Mouse (Mus musculus) ES-E14 (cell line): Measurements from ENCODE around the gene Zfp568. TPM values are rescaled to one million over a fixed set of nuclear protein-coding genes. Genes with fewer than 3 reads are reported as not detected.
A peak's percentile ranks its signal among the peaks of the same experiment; 100 is the strongest.

Experiments
- DNase-seq: peaks from one replicate; pipeline ENCODE4 v3.0.0-alpha.2; 2013; ENCODE audit warnings: low read depth, low spot score
- H3K27ac ChIP-seq: 2 replicates; pipeline ENCODE4 v1.5.1; 2012; ENCODE audit warnings: low read depth, mild to moderate bottlenecking, low read length, moderate library complexity, mixed read lengths; ENCODE audit not compliant: poor library complexity, insufficient read depth, severe bottlenecking
- H3K36me3 ChIP-seq: 2 replicates; pipeline ENCODE4 v1.6.1; 2012; ENCODE audit warnings: mild to moderate bottlenecking, low read length, moderate library complexity, mixed read lengths; ENCODE audit not compliant: control insufficient read depth, poor library complexity, insufficient read depth, severe bottlenecking
- H3K4me1 ChIP-seq, 2 experiments: fragments of 150-350 bp in 1 of 2; sonication (generic) in 1 of 2; 2 replicates each; pipeline ENCODE4 v1.6.1; 2012; ENCODE audit warnings: low read length in 2 of 2, mild to moderate bottlenecking in 1 of 2, mixed read lengths in 1 of 2; ENCODE audit not compliant: control insufficient read depth in 2 of 2, insufficient read depth in 2 of 2, poor library complexity in 1 of 2
- H3K4me3 ChIP-seq, 2 experiments: fragments of 150-350 bp in 1 of 2; sonication (generic) in 1 of 2; 2 replicates each; pipeline ENCODE4 v1.5.1; 2012; ENCODE audit warnings: low read length in 2 of 2, low read depth in 1 of 2, mild to moderate bottlenecking in 1 of 2, mixed read lengths in 1 of 2; ENCODE audit not compliant: insufficient read depth in 1 of 2, poor library complexity in 1 of 2, severe bottlenecking in 1 of 2
- H3K9ac ChIP-seq: 2 replicates; pipeline ENCODE4 v1.6.1; 2012; ENCODE audit warnings: low read depth, mild to moderate bottlenecking, low read length, mixed read lengths; ENCODE audit not compliant: poor library complexity, insufficient read depth, severe bottlenecking
- H3K9me3 ChIP-seq: fragments of 150-350 bp; sonication (generic); 2 replicates; pipeline ENCODE4 v1.6.1; 2012; ENCODE audit warnings: low read depth, mild to moderate bottlenecking, low read length; ENCODE audit not compliant: control insufficient read depth, insufficient read depth
- CHD2 ChIP-seq: IDR thresholded peaks from 2 replicates; pipeline ENCODE4 v1.6.1; 2014; ENCODE audit warnings: mild to moderate bottlenecking, low read depth, low read length, inconsistent platforms
- HCFC1 ChIP-seq: IDR thresholded peaks from 2 replicates; pipeline ENCODE4 v1.6.1; 2012; ENCODE audit warnings: low read length, inconsistent platforms, borderline replicate concordance; ENCODE audit not compliant: insufficient read depth
- MAFK ChIP-seq: IDR thresholded peaks from 2 replicates; pipeline ENCODE4 v1.6.1; 2014; ENCODE audit warnings: mild to moderate bottlenecking, low read depth, low read length, inconsistent platforms; ENCODE audit not compliant: insufficient read depth
- ZC3H11A ChIP-seq: IDR thresholded peaks from 2 replicates; pipeline ENCODE4 v1.6.1; 2012; ENCODE audit warnings: low read depth, mild to moderate bottlenecking, inconsistent platforms, low read length, borderline replicate concordance
- ZNF384 ChIP-seq: IDR thresholded peaks from 2 replicates; pipeline ENCODE4 v1.6.1; 2012; ENCODE audit warnings: low read depth, low read length, inconsistent platforms
- in situ Hi-C, 2 experiments: fragments of 600-800 bp; cut with MboI; formaldehyde crosslinking; loops; one replicate each; pipeline ENCODE4 v1.15.1; 2025; ENCODE audit warnings: low sequenced_read_pairs in 2 of 2, inconsistent platforms in 1 of 2; ENCODE audit not compliant: unreplicated experiment in 2 of 2
- total RNA-seq: library from RNA; depleted of rRNA; stranded (reverse); fragments of 300-350 nt; gene quantifications from 2 replicates; pipeline ENCODE4 v1.2.3, GENCODE M21; 2012

Gene Zfp568
- total RNA-seq, 1 experiment: 126 TPM

DNA sequence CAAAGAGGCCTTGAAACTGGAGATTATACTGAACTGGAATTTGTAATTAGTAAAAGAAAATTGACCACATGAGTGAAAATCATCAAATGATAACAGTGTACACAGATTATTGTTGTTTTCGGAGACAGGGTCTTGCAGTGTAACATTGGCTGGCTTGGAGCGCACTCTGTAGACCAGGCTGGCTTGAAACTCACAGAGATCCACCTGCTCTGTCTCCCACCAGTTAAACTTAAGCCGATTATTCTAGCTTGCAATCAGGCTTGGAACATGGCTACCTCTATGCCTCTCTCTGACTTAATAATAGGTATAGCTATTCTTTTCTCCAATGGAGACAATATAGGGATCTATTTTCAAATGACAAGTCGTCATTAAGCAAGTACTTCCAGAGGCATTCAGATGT lies 1.4 kb upstream of the Zfp568 start:
- in situ Hi-C loops: no loop called here
- peak; percentile 39; the same call in 1 of the 2 replicates for TF ChIP-seq CHD2
- no peak for TF ChIP-seq ZNF384
- peaks cover 4 to 22% of the 10 kb centered on the region in 2 experiments for H3K4me1 ChIP-seq
- no peaks in the 10 kb centered on the region for H3K9me3 ChIP-seq
- H3K36me3 ChIP-seq: peaks cover 8% of the 10 kb centered on the region
- H3K4me3 ChIP-seq: peak overlapping the region; percentile 31 to 57
- H3K27ac ChIP-seq: peak overlapping the region; percentile 100
- peak overlapping the region; percentile 68 for H3K9ac ChIP-seq
- DNase-seq: no peak

DNA sequence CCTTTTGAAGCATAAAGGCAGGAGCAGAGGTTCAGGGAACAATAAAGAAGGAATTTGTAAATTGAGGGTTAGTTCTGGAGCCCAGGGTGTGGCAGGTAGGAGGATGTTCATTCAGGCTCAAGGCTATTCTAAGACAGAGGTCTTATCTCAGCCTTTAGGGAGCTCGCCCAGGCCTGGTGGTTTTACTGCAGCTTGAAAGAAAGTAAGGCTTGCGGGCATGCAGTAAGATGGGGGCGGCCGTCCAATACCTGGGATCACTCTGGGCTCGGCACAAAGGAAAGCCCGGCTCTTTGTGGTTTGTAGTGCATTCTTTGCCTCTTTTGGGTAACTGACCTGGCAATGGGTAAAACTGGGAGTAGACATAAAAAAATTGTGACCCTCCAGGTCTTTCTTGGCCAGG lies 824 bp upstream of the Zfp568 start:
- peak; percentile 69 for DNase-seq
- Histone ChIP-seq H3K4me1 (peaks cover 7 to 22% of the 10 kb centered on the region in 2 experiments), H3K9me3 (no peaks in the 10 kb centered on the region), H3K9ac (peak overlapping the region; percentile 96), H3K4me3 (peak overlapping the region; percentile 78 to 96), H3K36me3 (peaks cover 13% of the 10 kb centered on the region), H3K27ac (peak overlapping the region; percentile 100)
- in situ Hi-C loops: no loop called here
- TF ChIP-seq MAFK: no peak

DNA sequence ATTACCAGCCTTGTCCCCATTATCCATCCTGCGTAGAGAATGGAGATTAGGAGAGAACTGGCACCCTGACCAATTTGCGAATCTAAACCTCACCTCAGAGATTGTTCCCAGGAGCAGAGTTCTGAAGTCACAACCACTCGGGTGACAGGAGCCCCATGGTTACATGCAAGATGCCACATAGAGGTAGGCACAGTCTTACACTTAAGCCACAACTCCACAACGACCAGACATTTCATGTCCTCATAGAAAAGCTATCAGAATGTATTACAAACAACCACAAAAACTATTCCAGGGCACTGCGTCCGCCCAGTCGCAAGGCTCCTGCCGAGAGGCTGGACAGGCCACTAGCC lies 440 bp upstream of the Zfp568 start:
- H3K4me1 ChIP-seq: peaks cover 9 to 22% of the 10 kb centered on the region in 2 experiments
- peak overlapping the region; percentile 78 to 96 for H3K4me3 ChIP-seq
- no peak for DNase-seq
- H3K36me3 ChIP-seq: peaks cover 16% of the 10 kb centered on the region
- H3K9ac ChIP-seq: peak overlapping the region; percentile 96
- H3K9me3 ChIP-seq: no peaks in the 10 kb centered on the region
- TF ChIP-seq HCFC1 (no peak), ZNF384 (no peak), MAFK (no peak), ZC3H11A (no peak), CHD2 (no peak)
- in situ Hi-C loops: no loop called here
- peak overlapping the region; percentile 100 for H3K27ac ChIP-seq

DNA sequence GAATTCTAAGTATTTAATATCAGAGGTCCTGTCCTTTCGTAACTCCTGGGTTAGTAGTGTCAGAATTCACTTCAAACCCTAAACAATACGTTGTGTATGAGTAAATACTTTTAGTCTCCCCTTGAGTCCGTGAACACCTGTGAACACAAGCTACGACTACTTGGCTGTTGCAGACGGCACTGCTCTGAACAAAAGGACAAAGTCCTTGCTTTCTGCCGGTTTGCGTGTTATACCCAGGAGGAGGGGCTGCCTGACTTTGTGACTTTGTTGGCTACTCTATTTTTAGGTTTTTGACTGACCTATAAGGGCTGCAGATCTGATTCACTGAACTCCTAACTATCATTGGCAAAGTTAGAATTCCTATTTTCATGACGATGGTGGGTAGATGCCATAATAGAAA lies 2.3 kb downstream of the Zfp568 start:
- Histone ChIP-seq H3K9me3 (no peaks in the 10 kb centered on the region), H3K9ac (peak overlapping the region; percentile 12; the same call in 1 of the 2 replicates), H3K27ac (no peak overlapping the region), H3K4me1 (peaks cover 8 to 14% of the 10 kb centered on the region in 2 experiments), H3K36me3 (peaks cover 29% of the 10 kb centered on the region), H3K4me3 (peak overlapping the region; percentile 72 to 96)
- in situ Hi-C loops: no loop called here
- no peak for TF ChIP-seq ZC3H11A
- TF ChIP-seq HCFC1: no peak
- no peak for TF ChIP-seq ZNF384
- no peak for TF ChIP-seq MAFK
- TF ChIP-seq CHD2: no peak
- no peak for DNase-seq

DNA sequence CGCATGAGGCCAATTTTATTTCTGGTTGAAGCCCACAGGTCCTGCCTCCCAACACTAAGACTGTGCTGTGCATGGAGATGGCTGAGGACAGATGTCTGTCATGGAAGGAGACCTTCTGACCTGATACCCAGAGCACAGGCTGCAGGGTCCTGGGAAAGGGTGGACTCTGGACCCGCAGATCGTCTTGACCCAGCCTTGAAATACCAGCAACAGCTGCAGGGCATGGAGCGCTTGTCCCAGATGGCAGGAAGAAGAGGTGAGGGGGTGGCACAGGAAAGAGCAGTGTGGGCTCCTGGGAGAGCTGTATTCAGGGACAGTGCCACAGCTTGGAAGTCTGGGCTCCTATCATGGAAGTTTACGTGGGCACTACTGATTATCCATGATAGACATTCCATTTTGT lies 3.8 kb downstream of the Zfp568 start:
- DNase-seq: no peak
- TF ChIP-seq CHD2 (no peak), HCFC1 (no peak), MAFK (no peak), ZNF384 (no peak), ZC3H11A (no peak)
- in situ Hi-C loops: no loop called here
- Histone ChIP-seq H3K9ac (no peak overlapping the region), H3K9me3 (no peaks in the 10 kb centered on the region), H3K36me3 (peaks cover 37% of the 10 kb centered on the region), H3K27ac (no peak overlapping the region), H3K4me3 (no peak overlapping the region), H3K4me1 (peaks cover 6 to 15% of the 10 kb centered on the region in 2 experiments; a peak in 3 of 4 replicates)
